Mouse (Mus musculus): ENCODE measurements around the gene Fbxo45.

Fbxo45 gene

DNA sequence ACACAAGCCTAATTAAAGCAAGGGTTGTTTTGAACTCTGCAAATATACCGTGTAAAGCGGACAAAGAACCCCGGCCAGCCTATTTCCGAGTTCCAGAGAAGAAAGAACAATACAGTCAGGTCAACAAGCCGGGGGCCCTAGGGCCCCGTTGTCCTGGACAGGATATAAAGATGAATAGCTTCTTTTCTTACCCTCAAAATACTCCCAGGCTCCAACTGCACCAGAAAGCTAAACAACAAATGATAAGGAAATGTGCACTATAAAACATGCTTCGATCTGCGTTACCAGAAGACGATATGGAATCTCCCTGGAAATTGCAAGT lies 46.0 kb downstream of the Fbxo45 start:
- peak; percentile 36 for DNase-seq

DNA sequence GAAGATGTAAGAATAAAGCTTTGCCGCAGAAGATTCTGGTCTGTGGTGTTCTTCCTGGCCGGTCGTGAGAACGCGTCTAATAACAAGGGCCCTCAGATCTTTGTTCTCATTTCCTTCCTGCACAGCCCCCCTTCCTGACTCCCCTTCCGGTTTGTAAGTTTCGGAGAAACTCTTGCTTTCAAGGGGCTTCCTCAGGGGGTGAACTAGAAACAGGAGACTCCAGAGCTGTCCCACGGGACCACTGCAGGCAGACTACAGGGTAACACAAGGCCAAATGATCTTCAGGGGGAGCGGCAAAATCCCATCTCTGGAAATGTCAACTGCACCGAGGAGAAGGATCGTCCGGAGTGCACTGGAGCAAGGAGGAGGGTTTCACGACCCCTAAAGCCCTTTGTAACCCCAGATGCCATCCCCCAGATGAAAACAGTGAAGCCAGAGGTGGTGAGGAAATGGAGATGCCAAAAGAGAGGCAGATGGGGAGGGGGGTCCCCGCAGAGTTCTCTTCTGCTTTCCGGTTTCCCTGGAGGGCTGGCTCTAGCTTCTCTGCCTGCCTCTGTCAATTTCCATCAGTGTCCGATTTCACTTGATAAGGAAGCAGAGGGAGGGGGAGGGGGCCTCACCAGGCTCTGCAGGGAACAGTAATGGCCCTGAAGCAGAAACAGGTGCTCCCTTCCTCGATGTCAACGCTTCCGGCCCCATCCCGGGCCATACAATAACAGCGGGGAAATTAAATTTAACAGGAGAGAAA lies 46.5 kb downstream of the Fbxo45 start:
- DNase-seq, result peak; percentile 38

DNA sequence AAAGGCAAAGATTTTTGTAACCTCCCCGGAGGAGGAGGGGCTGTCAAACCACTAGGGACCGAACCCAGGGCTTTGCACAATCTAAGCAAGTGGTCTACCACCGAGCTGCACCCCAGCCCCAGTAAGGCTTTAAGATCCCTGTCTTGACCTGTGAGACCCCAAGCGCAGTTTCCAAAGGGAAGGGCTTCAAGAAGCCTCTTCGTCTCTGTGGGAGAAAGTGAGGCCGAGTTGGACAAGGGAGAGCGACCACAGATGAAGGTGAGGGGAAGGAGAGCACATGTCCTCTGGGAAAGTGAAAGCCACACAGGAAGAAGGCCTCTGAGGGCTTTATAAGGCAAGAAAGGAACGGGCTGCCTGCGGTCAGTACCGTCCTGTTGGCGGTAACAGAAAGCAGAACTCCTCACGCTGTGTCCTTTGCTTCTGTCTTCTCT lies 56.9 kb downstream of the Fbxo45 start:
- DNase-seq, result peak; percentile 32

DNA sequence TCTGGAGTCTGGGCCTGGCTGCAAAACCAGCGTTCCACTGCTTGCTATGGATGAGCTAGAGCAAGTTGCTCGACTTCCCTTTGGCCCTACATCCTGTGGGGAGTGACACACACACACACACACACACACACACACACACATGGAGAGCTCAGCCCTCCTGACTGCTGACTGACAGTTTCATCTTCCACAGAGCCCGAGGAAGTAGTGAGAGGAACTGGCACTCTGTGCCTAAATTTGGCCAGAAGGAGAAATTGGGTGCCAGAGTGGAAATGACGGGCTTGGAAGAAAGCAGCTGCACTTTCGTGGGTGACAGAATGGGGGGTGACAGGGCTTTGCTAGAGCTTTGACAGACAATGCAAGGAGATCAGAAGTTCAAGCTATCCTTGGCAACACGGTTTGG lies 57.8 kb downstream of the Fbxo45 start:
- peak; percentile 40 for DNase-seq

DNA sequence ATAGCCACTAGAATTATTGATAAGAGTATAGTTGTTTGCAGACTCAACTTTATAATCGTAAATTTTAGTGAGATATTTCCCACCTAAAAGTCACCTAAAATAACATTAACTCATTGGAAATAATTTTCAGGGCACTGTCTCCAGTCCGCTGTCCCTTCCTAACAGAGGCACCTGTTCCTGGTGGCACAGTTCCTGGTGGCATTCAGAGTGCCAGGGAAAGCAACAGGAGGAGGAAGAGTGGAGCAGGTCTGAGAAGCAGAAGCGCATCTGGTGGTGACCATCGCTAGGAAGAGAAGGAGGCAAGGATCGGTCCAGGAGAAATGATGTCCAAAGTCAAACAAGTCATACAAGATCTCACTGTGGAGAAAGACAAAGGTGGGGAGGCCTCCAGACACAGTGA lies 60.9 kb downstream of the Fbxo45 start:
- DNase-seq, result no peak
